Mouse (Mus musculus): Measurements from ENCODE around the gene Htr1d.

- TF ChIP-seq EP300 (IDR thresholded peaks at IDR 0.05; ENCODE audit: low read depth): no peak
- TF ChIP-seq CTCF (IDR thresholded peaks at IDR 0.05; ENCODE audit: low read depth): no peak
Measured at GRCm38 (mm10) chr4:136423224-136423623, at the start of gene Htr1d.

Data from liver, embryonic 14.5 days (tissue).